Mouse (Mus musculus) splenic B cell, adult 2 months (primary cell): ENCODE results near the gene Aicda.

Source experiments
- DNase-seq: peaks from one replicate; pipeline ENCODE4 v3.0.0-alpha.2; 2011; ENCODE audit warnings: low read depth, low spot score
- H3K27me3 ChIP-seq: 2 replicates; pipeline ENCODE4 v1.6.1; 2012; ENCODE audit warnings: mild to moderate bottlenecking, low read length, moderate library complexity, mixed read lengths; ENCODE audit not compliant: control insufficient read depth, poor library complexity, insufficient read depth, severe bottlenecking
- H3K36me3 ChIP-seq: 2 replicates; pipeline ENCODE4 v1.6.1; 2012; ENCODE audit warnings: mild to moderate bottlenecking, low read length, moderate library complexity, mixed read lengths; ENCODE audit not compliant: control insufficient read depth, poor library complexity, insufficient read depth, severe bottlenecking

Gene Aicda

DNA sequence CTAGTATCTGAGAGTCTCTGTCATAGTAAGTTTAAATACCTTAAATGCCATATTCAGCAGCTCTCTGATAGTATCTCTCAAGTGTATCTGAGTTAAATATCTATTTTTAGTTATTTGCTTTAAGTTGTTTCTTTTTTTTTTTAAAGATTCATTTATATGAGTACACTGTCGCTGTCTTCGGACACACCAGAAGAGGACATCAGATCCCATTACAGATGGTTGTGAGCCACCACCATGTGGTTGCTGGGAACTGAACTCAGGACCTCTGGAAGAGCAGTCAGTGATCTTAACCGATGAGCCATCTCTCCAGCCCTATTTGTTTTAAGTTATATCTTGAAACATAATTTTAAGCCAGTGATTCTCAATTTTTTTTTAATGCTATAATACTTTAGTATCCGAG, 47.4 kb downstream of the Aicda start:
- no peak for DNase-seq
- peaks cover 3% of the 10 kb centered on the region; the same call in 1 of the 2 replicates for H3K36me3 ChIP-seq
- no peaks in the 10 kb centered on the region for H3K27me3 ChIP-seq

DNA sequence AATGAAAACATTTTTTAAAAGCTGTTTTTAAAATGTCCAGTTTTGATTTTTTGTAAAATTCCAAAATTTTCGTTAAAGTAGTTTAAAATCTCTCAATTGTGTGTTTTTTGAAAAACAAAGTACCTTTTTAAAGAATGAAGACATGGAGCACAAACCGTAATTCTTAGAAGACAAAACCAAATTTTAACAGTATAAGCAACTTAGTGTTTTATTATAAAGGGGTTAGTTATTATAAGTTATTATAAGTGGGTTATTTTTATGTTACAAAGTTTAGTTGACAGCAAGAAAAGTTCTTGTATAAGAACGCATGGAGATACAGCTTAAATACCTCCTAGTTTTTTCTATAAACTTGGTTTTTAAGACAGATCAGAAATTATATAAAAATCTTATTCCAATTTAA, 48.0 kb downstream of the Aicda start:
- H3K36me3 ChIP-seq: peaks cover 3% of the 10 kb centered on the region; the same call in 1 of the 2 replicates
- no peak for DNase-seq
- H3K27me3 ChIP-seq: no peaks in the 10 kb centered on the region

DNA sequence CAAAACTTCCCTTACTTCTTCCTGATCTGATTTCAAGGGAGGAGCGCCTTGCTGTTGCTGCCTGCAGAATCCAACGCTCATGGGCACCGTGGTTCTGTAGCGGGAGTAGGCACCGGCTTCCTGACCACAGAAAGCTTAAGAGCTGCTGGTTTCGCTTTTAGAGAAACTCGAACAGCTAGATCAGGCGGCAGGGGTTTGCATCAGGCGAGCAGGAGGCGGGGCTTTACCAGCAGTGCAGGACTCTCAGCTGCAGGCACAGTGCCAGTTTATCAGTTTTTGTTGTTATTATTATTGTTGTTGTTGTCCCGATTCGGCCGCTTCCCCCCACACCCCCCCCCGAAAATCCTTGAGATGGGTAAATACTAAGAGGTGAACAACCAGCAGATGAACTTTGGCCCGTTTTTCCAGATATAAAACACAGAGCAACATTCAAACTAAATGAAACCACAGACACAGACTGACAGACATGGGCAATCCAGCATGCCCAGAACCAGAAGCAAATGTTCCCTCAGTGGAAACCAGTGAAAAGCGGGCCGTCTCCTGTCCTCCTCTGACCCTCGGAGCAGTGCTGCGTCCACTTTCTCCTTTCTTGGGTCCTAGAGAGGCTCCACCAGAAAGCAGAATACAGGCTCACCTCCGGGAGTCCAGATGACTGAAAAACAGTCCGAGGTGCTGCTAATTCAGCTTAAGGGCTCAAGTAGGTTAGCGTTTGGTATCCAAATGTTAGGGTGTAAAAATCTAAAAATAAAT, 48.8 kb downstream of the Aicda start, which contains the start of gene Apobec1:
Gene Apobec1 (minus strand): TSS at position 203 of the 750 bp plus-strand sequence.
- Histone ChIP-seq H3K27me3 (no peaks in the 10 kb centered on the region), H3K36me3 (no peaks in the 10 kb centered on the region)
- DNase-seq: peak; percentile 86

DNA sequence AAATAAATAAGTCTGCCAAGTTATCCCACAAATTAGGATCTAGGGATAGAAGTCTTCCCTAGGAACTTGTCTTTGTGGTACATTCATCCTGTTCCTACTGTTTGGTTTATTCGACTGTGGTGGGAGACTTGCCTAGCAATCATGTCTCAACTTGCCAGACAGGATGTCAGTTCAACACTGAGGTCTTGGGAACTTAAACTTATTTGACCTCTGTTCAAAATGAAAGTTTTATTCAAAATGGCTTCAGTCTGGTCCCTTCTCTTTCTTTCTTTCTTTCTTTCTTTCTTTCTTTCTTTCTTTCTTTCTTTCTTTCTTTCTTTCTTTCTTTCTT, 49.4 kb downstream of the Aicda start:
- Histone ChIP-seq H3K27me3 (no peaks in the 10 kb centered on the region), H3K36me3 (no peaks in the 10 kb centered on the region)
- DNase-seq: peak; percentile 29

DNA sequence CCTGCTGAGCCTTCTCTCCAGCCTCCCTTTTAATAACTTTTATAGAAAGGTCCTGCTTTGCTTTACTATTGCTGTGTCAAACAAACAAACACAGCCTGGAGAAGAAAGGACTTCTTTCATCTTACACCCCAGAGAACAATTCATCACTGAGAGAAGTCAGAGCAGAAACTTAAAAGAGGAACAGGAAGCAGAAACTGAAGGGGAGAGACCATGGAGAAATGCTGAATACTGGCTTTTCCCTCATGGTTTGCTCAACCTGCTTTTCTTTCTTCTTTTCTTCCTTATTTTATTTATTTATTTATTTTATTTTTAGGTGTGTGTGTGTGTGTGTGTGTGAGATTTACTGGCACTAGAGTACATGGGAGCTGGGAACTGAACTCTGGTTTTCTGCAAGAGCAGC, 50.7 kb downstream of the Aicda start:
- H3K36me3 ChIP-seq: no peaks in the 10 kb centered on the region
- no peaks in the 10 kb centered on the region for H3K27me3 ChIP-seq
- DNase-seq: peak; percentile 49

DNA sequence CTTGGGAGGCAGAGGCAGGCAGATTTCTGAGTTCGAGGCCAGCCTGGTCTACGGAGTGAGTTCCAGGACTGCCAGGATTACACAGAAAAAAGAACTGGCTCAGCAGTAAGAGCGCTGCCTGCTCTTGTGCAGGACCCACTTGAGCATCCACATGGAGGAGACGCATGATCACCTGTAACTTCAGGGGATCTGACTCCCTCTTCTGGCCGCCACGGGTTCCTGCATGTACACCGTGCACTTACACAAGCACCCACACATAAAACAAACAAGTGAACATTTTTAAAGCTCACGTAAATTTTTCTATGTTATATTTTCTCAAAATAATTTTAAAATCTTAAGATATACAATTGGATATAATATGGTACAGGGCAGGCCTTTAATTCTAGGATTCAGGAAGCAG, 51.9 kb downstream of the Aicda start:
- Histone ChIP-seq H3K36me3 (no peaks in the 10 kb centered on the region), H3K27me3 (no peaks in the 10 kb centered on the region)
- DNase-seq: peak; percentile 70

DNA sequence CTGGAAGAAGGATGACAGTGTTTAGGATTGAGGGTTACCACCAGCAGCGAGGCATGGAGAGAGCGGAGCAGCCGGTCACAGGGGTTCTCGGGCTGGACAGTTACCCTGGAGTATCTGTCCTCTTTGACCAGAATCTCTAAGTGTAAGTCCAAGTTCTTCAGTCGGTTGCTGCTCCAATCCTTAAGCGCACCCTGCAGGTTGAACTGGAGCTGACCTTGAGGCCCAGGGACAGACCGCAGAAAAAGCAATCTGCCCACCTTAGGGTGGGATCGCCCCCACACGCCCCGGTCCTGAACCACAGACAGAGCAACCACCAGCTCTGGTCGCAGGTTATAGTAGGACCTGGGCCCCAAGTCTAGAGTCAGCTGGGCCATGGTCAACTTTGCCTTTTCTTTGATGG, 53.1 kb downstream of the Aicda start:
- H3K36me3 ChIP-seq: no peaks in the 10 kb centered on the region
- DNase-seq: no peak
- no peaks in the 10 kb centered on the region for H3K27me3 ChIP-seq

DNA sequence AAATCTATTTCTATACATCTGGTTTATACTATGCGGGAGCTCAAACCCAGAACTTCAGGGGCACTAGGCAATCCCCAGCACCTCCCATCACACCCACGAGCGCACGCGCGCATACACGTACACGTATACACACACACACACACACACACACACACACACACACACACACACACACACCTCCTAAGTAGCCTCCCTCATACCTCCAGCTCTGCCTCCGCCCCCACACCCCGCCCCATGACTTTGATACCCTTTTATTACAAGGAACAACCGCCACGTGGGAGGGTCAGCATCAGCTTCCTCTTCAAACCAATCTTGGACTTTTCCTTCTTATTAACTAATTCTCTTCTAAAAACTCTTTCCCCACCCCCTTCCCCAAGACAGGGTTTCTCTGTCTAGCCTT, 54.1 kb downstream of the Aicda start:
- no peak for DNase-seq
- no peaks in the 10 kb centered on the region for H3K36me3 ChIP-seq

DNA sequence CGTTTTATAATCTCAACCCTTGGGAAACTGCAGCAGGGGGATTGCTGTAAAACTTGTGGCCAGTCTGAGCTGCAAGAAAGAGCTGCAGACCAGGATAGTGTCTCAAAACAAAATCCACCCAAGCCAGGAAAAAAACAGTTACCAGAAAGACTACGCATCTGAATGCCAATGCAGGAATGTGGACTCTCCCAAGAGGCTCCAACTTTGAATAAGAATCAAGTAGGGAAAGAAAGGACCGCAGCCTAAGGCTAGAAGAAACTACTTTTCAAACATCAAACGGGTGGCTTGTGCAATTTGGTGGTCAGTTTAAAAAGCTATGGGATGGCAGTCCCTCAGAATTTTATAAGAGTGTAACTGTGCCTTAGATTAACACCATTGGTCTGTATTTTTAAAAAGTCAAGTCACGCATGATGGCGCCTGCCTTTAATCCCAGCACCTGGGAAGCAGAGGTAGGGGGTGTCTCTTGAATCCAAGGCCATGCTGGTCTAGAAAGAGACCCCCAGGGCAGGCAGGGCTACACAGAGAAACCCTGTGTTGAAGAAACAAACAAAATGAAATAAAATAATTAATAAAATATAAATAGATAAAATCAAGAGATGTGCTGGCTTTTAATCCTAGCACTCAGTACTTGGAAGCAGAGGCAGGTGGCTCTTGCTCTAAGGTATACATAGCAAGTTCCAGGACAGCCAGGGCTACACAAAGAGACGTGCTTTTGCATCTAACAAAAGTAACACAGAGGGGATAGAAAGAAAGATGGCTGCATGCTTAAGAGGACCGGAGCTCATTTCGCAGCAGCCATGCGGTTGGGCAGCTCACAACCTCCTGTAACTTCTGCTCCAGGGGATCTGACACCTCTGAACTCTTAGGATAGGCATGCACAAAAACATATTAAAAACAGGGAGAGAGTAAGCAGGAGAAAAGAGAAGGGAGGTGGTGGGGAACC, 55.1 kb downstream of the Aicda start:
- no peak for DNase-seq
- no peaks in the 10 kb centered on the region for H3K27me3 ChIP-seq
- no peaks in the 10 kb centered on the region for H3K36me3 ChIP-seq

More for the DNA sequence above, 54.1 kb downstream of the Aicda start:
- no peaks in the 10 kb centered on the region for H3K27me3 ChIP-seq

DNA sequence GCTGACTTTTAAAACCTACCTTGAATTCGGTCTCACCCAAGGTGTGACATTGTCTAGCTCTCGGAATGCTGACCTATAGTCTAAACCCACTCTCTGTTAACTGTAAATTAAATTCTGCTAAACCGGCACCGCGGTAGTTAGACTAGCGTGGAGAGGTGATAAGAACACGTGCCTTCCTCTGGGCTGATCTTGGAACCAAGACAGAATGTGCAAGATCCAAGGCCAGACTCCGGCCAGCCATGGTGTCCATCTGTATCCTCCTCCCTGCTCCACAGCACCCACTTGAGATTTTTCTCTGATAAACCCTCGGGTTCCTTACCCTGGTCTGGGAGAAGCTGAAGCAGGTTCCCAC, 55.8 kb downstream of the Aicda start:
- no peaks in the 10 kb centered on the region for H3K27me3 ChIP-seq
- DNase-seq: no peak
- H3K36me3 ChIP-seq: no peaks in the 10 kb centered on the region

DNA sequence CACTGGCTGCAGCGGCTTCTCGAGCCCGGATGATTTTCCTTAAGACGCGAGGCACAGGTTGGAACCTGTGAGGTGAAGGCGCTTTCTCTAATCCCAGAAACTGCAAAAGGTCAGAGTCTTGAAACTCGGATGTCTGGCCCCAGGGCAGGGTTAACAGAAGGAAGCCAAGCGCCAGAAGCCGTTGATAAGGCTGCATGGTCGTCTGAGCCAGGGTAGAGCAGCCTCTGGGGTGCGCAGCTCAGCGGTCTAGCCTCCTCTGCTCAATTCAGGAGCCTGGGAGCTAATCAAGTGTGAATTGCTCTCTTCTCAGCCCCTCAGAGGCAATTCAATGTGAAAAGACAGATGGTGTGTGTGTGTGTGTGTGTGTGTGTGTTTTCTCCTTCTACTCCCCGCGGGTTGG, 56.2 kb downstream of the Aicda start, which contains the start of gene Gdf3:
Gene Gdf3 (minus strand): TSS at position 317 of the 400 bp plus-strand sequence.
- DNase-seq: no peak
- H3K27me3 ChIP-seq: no peaks in the 10 kb centered on the region
- H3K36me3 ChIP-seq: no peaks in the 10 kb centered on the region

DNA sequence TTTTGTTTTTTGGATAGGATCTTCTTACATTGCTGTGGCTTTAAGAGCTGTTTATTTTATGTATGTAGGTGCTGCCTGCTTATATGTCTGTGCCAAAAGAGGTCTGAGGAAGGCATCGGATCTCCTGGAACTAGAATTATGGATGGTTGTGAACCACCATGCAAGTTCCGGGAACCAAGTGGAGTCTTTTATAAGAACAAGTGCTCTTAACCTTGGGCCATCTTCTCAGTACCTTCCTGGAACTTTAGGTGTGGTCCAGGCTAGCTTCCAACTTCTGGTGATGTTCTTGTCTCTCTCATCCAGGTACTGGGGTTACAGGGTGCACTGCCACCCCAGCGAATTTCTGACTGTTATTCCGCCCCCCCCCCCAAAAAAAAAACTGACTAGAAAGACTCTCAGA, 58.8 kb downstream of the Aicda start:
- no peaks in the 10 kb centered on the region for H3K36me3 ChIP-seq
- no peaks in the 10 kb centered on the region for H3K27me3 ChIP-seq
- DNase-seq: no peak
